Mouse (Mus musculus) heart, adult 11 months (tissue): ENCODE results near the gene Clec4g.
A peak's percentile ranks its signal among the peaks of the same experiment; 100 is the strongest.

Experiments used
- DNase-seq: peaks from one replicate; pipeline ENCODE4 v3.0.0; 2022

Gene Clec4g

GRCm38 (mm10) chr8:3678831-3679230 is 41.6 kb downstream of the Clec4g start:
- peak; percentile 89 for DNase-seq

DNA sequence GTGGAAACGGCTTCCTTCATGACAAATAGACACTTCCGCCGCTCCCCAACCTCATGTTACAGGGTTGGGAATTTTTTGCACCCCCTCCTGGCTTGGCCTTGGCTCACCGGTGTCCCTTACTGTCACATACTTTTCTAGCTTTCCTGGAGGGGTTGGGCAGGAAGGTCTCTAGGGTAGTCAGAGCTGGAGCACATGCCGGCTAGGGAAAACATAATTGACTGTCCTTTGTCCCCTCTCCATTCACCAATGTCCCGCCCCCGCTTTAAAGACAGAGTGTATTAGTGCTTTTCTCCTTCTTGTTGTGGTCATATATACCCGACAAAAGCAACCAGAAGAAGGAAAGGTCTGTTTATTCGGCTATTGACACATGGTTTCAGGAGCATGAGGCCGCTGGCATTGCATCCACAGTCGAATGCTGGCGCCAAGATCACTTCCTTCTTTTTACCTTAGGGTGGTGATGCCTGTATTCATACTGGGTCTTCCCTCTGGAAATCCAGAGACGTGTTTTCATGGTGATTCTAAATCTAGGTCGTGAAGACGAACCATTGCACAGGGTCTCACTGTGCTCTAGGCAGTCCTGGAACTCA is 43.4 kb downstream of the Clec4g start:
- peak; percentile 93 for DNase-seq

DNA sequence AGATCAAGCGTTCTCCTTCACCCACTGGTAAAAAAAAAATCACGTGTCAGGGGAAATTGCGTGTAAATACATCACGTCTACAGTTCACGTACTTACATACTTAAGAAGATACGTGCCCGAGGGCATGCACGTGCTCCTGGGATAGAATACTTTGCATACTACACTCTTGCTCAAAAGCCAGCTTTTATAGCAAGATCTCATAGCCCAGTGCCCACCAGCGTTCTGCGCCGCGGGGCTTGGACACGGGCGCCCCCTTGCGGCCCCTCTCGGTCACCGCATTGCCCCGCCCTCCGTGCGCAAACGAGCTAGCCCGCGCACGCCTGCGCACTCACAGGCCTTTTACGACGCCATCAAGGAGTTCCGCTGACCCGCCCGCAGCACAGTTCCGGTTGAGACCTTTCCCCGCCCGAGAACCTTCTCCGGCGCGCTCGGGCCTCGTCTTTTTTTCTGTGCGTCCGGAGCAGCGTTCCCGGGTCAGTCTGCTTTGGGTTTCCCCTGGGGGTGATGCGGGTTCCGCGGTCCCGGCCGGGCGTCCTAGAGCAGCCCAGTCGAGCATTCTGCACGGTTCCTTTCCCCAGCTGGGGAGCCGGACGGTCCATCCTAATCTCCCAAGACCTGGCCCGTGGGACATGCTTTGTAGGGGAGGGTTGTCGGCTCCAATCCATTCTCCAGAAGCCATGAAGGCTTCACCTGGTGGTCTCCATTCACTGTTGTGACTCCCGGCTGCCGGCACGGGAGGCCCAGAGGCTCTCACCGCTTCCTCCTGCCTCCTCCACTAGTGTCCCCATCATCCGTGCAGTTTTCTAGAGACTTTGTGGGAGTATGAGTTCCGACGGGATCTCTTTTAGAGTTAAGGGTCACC is 44.1 kb downstream of the Clec4g start, which contains the start of gene Trappc5:
Trappc5 (plus strand) TSS at position 169 of the 862 bp plus-strand sequence.
- peak; percentile 99 for DNase-seq

DNA sequence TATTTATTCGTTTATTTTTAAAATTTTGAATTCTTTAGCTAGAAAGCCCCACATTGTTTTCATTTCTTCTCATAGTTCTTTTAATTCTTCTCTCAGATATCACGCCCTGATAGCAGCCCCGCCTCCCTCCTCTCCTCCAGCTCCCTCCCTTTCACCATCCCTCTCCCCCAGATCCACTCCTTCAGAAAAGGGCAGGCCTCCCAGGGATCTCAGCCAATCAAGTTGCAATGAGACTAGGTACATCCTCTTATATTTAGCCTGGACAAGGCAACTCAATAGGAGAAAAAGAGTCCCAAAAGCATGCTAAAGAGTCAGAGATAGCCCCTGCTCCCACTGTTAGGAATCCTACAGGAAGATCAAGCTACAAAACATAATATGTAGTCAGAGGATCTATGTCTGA is 45.8 kb downstream of the Clec4g start:
- peak; percentile 55 for DNase-seq

DNA sequence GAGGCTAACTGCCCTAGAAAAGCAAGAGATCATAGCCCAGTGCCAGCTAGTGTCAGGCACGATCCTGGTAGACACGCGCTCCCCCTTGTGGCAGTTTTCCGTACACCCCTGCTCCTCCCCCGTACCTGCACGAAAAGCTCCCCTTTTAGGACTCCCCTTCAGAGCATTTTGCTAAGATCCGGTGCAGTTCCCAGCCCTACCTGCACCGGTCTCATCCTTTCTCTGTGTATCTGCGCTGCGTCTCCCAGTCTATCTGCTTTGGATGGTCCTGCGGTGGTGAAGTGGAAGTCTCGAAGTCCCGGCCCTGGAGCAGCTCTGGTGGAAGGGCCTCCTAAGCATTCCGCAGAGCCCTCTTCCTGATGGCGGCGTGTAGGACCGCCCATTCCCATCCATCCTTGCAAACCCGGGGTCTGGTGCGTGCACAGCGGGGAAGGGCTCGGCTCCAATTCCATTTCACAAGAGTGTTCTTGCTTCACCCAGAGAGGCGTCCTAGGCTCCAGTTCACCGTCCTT is 48.4 kb downstream of the Clec4g start, which contains the start of gene Fcor:
Fcor (minus strand) TSS at position 383 of the 512 bp plus-strand sequence.
- DNase-seq: peak; percentile 97

DNA sequence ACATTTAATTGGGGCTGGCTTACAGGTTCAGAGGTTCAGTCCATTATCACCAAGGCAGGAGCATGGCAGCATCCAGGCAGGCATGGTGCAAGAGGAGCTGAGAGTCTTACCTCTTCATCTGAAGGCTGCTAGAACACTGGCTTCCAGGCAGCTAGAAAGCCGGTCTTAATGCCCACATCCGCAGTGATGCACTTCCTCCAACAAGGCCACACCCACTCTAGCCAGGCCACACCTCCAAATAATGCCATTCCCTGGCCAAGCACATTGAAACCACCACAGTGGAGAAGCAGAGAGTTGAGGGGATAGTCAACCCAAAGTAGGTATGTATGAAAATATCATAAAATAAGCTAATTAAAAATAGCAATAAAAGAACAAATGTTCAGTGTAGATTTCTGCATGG is 50.1 kb downstream of the Clec4g start:
- DNase-seq: no peak

GRCm38 (mm10) chr8:3665507-3665906 is 54.9 kb downstream of the Clec4g start, which contains the start of gene Mcemp1:
Gene Mcemp1 (plus strand): TSS chr8:3665754.
- DNase-seq: no peak

DNA sequence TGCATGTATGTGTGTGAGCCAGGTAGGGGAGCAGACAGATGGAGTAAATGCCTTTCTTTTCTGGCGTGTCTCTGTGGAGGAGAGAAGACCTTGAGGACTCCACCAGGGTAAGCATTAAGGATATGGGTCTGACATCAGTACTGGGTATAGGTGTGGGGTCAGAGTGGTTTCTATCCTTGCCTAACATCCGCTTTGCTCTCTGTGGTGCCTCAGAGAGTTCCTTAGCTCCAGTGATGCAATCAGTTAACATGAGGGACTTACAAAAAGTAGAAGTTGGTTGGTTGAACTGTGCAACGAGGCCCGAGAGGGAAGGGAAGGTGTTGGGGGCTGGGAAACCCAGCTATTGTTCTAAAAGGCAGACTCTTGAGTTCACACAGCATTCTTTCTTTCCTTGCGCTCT is 56.0 kb downstream of the Clec4g start:
- DNase-seq: no peak

DNA sequence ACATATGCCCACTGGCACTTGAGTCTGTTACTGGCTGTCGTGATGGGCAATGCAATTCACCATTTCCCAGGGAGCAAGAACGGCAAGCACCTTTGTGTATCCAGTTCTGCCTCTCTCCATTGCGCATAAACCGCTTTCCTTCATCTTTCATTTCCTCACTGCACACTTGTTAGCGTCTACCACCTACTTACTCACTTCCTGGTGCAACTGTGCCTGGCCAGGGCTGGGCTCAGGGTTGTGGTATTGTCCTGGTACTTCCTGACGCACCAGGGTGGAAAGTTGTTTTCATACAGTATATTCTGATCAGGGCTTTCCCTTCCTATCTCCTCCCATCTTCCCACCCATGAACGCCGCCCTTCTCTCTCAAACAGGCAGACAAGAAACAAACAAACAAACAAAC is 59.6 kb downstream of the Clec4g start:
- DNase-seq: no peak
